Mouse (Mus musculus) gastrocnemius, postnatal 4 days (tissue): ENCODE measurements around the gene Ogfrl1. TPM values are rescaled to one million over a fixed set of nuclear protein-coding genes. Genes with fewer than 3 reads are reported as not detected.

Source experiments
- DNase-seq, 2 experiments: peaks; one replicate each; pipeline ENCODE4 v3.0.0; 2021 to 2022; ENCODE audit warnings: low spot score in 2 of 2, mixed read lengths in 2 of 2
- total RNA-seq, 2 experiments: library from RNA; stranded (reverse); gene quantifications; 2 replicates each; pipeline ENCODE4 v1.2.3; 2021

Gene Ogfrl1
- total RNA-seq, 2 experiments from 2014 or later, result 5.3 to 6.1 TPM

DNA sequence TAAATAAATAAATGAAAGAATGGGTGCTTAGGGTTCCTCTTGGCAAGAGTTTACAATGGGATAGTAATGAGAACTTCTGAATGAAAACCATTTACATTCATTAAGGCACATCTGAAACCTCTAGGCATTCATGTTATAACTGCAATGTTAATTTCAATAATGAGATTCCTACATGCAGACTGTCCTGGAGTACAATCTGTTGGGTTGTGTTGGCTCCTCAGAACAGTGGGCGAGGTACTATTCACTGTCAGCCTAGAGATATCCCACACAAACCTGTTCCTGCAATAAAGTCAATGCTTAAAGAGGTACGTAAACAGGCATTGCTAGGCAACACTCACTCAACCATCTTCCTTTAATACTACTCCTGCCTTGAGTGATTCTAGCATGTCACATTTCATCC, 32.0 kb downstream of the Ogfrl1 start:
- no peak for DNase-seq

DNA sequence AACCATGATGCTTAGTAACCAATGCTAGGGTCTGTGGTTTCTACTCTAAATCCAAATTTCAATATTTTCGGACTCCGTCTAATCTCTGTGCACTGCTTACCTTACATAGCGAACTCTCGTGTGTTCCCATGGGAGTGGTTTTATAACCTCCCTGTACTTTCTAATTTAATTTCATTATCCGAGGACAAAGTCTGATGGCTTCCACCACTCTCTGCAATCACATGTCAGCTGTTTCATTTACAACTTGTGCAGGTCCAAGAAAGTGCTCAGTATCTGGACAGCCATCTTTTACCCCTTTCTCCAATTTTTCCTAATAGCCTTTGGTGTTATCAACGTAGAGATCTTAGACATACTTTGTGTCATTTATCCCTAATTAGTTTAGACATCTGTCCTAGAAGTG, 44.7 kb downstream of the Ogfrl1 start:
- DNase-seq, result no peak

DNA sequence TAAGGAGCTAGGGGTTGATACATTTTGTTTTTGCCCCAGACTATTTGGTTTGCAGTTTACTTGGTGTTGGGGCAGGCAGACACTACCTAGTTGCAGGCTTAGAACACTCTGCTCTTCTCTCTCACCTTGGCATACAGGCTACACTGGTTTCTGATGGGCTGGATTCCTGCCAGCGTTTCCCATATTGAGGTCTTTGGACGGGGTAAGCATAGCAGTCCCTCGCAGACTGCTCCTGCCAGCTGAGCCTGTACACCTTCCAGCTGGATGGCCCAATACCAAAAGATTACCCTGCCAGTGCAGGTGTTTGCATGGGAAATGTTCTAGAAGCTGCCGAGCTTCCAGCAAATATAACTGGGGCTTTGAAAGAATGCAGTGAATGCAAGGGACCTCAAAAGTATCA, 45.8 kb downstream of the Ogfrl1 start:
- DNase-seq, result no peak

DNA sequence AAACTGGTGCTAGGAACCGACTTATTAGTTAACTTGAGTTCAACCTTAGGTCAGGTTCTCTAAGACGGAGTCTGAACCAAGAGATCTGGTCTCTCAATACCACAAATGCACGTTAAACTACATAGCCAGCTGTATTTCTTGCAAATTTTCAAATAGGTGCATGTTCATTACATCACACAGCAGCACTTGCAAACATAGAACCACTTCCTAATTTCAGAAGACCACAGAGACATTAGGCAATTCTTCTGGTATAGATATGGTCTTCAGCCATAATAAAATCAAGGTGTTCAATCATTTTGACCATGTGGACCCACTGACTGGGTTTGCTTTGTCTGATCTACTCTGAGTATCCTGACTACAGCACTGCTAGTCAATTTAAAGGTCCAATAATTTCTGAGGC, 51.9 kb downstream of the Ogfrl1 start:
- no peak for DNase-seq

DNA sequence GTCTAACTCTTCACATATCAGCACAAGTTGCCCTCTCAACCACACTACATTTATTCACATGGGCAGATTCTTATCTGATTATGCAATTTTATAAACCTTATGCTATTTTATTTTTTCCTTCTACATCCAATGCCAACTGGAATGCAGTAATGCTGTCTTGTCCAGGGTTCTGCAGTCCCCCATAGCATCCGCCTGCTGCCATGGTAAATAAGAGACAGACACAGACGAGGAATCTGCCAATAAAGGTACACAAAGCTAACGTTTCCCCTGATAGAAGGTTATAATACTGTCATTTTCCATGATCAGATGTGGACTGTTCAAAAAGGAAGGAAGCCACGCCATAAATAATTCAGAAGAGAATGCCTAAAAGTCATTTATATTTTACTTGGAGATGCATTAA, 54.7 kb downstream of the Ogfrl1 start:
- no peak for DNase-seq

DNA sequence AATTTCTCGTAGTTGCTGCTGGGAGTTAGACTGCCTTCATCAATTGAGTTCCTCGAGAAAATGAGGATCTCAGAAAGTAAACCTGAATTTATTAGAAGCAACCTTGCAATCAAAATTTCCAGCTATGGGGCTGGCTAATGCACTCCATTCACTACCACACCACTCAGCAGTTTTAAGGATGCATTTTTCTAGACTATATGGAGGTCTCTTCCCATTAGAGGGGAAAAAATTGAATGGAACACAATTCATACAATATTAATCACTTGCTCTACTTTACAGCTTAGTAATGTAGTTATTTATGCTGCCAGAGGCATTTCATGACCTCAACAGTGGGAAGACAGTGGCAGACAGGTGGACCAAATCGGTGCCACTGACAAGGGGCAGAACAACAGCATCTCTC, 55.3 kb downstream of the Ogfrl1 start:
- no peak for DNase-seq

DNA sequence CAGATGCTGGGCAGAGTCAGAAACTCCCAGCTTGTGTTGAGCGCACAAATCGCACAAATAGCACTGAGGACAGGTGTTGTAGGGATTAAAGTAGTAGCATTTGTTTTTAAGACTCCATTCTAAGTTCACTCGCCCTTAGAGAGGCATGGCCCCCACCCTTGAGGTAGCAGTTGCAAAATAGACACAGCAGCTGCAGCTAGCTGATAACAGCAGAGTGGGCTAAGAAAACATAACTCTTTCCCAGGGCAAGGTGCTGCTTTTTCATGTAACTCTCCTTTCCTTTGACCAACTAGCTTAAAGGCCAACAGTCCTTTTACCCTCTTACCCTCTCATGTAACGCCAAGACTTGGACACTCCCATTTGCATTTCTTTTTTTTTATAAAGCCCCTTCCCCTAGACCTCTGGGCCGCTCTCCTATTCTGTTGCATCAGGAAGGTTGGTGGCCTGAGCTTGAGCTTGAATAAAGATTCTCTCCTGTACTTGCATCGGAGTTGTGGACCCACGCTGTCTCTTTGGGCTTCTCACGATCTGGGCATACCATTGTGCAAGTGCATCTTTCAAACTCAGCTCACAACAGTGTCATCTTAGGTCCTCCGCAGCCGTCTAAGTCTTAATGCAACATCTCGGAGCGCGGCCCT, 61.7 kb downstream of the Ogfrl1 start:
- no peak for DNase-seq

DNA sequence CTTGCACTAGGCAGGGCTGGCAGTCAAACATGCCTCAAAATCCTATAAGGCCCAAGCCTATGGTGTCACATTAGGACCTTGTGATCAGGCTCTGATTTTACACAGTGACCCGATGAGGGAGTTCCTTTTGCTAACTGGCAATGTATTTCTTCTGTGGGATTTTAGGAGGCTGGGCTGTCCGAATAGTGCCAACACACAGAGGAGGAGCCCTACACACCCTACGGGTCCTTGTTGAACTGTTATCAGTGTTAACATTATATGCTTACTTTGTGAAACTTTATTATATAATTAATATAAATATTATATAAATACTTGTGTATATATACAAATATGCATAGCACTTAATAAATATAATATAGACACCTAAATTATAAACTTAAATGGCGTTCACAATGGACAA, 62.5 kb downstream of the Ogfrl1 start:
- DNase-seq, result no peak

DNA sequence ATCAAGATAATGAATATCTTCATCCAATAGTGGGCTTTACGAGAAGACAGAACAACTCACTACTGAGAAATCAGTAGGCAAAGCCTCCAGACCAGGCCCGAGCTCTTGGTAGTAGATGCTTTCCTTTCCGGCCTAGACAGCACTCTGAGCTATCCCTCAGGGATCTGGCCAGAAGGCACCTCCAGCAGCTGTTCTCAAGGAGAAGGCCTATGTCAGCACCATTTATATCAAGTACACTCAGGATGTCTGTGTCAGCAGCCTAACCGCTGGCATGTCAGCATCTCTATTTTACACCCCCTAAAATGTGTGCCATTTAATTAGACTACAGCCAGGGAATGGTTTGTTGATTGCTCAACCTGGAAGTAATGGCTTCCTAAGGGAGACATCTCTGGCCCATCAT, 65.4 kb downstream of the Ogfrl1 start:
- DNase-seq, result no peak

DNA sequence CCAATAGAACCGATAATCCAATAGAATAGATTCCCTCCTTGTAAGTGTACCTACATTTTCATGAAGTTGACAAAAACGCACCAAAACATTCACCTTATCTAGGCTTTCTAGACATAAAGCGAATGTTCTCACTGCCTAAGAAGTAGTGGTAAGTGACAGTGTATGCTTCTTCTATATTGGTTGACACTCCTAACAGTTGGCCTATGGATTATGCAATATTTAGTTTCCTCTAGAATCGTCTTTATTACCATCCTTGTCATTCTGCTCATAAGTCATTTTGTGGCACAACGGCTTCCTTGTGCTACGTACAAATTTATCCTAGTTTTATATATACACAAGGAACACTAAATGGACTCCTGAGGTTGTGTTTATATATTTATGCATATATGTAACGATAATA, 72.4 kb downstream of the Ogfrl1 start:
- DNase-seq, result no peak

DNA sequence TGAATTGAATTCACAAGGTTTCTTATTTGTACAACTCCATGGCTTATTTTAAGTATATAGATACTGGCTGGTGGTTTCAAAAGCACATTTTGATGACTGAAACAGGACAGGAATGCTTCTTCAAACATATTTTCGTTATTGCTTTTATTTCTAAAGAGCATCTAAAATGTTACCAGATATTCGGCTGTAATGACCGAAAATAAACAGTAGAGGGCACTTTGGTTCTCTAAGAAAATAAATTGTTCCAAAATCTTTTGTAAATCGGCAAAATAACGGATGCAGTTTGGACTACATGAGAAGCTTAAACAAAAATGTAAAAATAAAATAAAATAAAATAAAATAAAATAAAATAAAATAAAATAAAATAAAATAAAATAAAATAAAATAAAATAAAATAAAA, 73.3 kb downstream of the Ogfrl1 start:
- DNase-seq, result no peak

DNA sequence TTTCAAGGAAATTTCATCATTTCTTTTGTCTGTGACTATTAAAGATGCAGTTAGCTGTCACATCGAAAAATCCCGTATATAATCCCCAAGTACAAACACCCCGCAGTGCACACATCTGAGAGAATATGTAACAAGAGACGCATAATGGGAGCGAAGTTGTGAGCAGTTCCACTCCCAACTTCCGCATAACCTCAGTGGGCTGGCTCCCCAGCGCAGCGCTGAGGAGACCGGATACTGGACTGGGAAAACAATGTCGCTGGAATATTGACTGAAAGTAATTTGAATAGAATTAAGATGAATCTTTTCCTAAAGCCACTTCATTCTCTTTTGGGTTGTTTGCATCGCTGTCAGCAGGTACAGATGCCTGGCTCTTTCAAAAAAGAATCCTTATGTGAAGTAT, 74.3 kb downstream of the Ogfrl1 start:
- DNase-seq, result no peak

DNA sequence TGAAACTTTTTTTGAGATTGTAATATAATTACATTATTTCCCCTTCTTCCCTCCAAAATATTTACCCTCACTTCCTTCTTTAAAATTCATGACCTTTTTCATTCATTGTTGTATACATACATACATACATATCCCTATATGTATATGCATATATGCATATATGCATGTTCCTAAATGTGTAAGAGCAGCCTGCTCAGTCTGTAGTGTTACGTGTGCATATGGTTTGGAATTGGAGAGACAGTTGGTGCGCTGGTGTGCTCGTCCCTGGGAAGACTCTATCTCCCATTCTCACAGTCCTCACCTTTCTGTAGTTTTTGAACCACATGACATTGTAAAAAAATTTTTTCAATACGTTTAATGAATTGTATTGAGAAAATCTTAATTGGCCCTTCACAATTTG, 75.4 kb downstream of the Ogfrl1 start:
- DNase-seq, result no peak

DNA sequence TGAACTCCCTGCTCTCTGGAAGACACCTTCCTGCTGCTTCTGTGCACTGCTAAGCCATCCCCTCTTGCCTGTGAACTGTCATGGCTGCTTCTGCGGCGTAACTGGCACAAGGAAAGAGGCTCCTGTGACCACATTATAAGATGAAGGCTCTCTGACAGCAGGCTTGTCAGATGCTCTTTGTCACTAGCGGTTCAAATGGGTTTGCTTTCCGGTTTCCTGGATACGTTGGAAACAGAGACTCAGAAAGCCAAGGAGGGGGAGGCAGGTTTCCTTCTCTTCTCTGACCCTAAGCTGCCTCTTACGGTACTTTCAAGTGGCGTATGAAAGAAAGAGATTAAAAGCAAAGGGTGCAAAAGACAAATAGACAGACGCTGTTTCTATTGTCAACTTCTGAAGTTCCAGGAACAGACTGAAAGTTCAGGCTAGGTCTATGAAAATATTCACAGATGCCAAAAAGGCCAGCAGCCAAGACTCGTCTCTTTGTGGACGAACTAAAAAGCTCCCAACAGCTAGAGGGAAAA, 76.2 kb downstream of the Ogfrl1 start:
- no peak for DNase-seq

DNA sequence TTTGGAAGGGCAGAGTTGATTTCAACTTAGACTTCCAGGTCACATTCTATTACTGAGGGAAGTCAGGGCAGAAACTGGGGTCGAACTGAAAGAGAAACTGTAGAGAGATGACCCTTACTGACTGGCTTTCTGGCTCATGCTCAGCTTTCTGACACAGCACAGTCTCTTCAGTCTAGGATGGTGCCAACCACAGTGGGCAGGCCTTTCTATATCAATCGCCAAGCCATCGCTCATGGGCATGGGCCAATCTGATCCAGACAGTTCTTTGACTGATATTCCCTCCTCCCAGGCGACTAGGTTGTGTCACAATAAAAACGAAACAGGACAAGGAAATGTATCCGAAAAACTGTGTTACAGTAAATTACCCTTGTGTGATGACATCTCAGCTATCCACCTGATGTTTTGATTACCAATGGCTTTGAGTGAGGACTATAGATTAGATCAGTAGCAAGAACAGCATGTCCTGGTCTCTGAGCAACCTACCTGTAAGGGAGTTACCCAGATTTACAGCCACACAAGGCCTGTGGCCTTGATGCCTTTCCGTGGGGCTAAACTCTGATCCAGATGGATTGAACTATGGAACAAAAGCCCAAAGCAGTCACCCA, 76.9 kb downstream of the Ogfrl1 start:
- DNase-seq, result no peak
